Mouse (Mus musculus) CD4-positive helper T cell, adult 2 months (primary cell): Measurements from ENCODE around the gene Slc6a8.

Experiments used
- DNase-seq: peaks from one replicate; pipeline ENCODE4 v3.0.0-alpha.2; 2012; ENCODE audit warnings: low read depth, missing footprints, low spot score

The Slc6a8 gene

DNA sequence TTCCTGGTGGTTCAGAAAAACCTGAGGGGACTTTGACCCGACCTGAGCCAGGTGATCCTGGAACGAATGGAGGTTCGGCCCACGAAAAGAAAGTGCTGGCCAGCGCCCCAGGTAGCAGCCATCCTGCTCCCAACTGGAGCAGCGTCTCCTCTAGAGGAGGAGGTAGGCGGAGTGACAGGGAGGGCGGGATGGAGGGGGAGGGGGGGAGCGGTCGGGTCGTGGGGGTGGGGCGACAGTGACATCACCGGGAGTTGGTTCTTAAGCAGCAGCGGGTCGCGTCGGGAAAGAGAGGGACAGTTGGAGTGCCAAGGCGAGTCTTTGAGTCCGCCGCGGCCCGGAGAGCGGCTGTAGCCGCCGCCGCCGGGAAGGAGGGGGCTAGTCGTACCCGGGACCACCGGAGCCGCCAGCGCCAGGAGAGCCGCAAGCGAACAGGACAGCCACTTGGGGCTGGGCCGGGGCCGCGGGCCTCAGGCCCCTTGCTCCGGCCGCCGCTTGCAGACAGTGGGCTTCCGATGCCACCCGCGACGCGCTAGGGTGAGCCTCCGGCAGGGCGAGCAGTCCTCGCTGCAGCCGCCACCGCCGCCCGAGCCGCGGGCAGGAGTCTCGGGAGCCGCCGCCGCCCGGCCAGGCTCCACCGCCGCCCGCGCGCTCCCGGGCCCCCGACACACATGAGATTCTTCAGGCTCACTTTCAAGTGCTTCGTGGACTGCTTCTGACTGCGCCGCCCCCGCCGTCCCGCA lies at the start of gene Slc6a8:
TSS of gene Slc6a8 (plus strand) at position 272 of the 740 bp plus-strand sequence.
- peak; percentile 26 for DNase-seq

DNA sequence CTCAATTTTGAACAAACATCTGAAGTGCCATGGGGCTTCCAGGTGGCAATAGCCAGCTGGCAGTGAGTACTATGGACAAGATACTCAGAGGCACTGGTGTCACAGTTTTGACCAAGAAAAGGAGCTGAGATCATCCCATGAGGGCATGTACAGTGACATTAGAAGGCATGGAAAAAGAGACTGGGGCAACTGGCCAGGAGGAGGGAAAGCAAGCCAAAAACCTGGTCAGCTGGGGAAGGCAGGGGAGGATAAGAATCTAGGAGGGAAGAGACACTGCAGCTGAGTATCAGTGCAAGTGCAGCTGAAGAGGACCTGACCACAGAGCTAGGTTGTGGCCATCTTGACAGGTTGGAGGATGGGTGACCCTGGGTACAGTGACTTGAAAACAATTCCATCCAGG lies 46.0 kb upstream of the Slc6a8 start:
- no peak for DNase-seq

DNA sequence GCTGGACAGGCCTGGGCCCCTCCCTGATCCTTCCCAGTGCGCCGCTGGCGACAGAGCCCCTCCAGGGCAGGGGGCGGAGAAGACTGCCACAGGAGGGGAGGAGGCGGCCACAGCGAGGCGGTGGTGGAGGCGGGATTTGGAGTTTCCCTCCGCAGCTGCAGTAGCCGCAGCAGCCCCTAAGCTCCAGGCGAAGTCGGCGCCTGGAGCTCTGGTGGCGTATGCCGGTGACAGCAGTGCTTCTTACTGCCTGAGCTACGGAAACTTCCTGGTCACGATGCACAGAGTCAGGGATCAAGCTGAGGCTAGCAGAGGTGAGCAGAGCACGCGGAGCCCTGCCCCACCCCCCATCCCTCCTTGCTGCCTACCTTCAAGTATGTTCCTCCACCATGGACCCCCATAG lies 37.5 kb upstream of the Slc6a8 start:
- no peak for DNase-seq

DNA sequence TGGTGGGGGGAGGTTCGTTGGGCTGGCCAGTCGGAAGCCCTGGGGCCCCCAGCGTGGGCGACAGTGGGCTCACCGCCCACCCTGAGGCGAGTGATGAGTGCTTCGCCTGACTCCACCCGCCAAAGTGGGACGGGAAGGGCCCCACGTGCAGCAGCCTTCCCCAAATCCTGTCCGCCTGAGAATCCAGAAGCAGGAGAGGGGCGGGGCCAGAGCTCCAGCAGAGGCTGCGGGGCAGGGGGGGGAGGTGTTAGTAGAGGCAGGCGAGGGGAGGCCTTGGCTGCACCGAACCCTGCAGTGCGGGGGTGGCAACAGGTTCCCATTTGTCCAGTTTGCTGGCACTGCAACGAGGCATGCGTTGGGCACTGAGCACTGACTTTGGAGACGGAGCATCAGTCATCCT lies 35.5 kb upstream of the Slc6a8 start:
- DNase-seq: no peak

DNA sequence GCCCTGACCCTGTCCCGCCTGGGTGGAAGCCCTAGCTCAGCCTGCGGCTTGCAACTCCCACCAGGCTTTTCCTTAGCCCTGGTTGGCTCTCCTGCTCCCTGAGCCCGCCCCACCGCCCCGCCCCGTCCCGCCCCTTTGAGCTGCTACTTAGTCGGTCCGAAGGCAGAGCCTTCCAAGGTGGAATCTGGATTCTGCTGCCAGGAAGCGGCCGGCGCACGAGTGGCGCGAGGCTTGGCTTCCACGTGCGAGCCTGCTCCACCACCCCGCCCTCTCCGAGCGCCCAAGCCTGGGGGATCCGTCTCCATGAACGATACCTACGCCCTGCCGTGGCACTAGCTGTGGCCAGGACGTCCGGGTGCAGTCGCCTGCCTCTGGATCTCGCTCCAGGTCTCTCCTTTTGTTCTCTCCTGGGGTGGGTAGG lies 33.7 kb upstream of the Slc6a8 start, which contains the start of gene Dusp9:
TSS of gene Dusp9 (plus strand) at position 165 of the 421 bp plus-strand sequence.
- peak; percentile 27 for DNase-seq

DNA sequence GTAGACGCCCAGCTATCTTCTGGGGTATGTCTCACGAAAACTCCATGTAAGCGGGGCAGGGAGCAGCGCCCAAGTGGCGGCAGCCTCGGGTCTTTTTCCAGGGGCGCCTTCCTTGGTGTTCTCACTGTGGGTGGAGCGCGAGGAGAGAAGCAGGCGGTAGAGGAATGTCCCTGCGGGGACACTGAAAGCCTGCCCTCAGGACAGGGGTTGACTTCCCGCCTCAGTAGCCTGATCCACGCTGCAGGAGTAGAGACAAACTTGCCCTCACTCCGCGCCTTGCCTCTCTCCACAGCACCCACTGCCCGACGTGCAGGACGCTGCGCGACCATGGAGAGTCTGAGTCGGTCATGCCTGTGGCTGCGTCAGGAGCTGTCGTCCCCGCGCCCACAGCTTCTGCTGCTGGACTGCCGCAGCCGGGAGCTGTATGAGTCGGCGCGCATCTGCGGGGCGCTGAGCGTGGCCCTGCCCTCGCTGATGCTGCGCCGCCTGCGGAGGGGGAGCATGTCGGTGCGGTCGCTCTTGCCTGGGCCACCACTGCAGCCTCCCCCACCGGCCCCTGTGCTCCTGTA lies 33.0 kb upstream of the Slc6a8 start:
- DNase-seq: no peak

DNA sequence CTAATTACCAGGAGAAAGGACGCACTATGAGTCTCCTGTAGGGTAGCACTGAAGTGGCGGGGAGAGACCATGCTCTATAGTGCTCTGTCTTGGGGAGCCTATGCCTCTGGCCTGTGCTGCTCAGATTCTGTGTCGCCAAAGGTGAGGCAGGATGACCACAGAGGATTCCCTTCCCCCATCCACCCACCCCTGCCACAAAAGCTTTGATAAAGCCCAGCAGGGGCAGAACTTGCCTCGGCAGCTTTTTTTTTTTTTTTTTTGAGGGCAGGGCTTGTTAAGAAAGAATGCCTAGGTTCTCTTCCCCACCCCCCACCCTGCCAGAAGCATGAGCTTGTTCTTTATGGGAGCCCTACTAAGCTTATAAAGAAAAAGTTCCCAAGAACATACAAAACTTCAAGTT lies 27.8 kb upstream of the Slc6a8 start:
- DNase-seq: no peak

DNA sequence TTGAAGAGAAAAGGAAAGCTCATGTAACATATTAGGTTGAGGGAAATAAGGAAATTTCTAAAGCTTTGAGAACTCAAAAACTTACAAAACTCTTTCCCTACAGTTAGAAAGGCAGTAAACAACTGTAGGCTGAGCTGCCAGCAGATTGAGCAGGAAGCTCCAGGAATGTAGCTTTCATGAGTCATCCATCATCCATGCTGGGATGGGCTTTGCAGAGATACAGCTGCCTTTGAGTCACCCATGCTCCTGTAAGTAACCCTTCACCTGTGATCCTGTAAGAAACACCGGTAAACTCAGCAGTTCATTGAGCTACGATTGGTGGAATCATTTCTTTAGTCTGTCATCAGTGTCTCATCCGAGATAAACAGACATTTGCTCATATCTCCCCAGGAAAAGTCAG lies 22.1 kb upstream of the Slc6a8 start:
- no peak for DNase-seq

DNA sequence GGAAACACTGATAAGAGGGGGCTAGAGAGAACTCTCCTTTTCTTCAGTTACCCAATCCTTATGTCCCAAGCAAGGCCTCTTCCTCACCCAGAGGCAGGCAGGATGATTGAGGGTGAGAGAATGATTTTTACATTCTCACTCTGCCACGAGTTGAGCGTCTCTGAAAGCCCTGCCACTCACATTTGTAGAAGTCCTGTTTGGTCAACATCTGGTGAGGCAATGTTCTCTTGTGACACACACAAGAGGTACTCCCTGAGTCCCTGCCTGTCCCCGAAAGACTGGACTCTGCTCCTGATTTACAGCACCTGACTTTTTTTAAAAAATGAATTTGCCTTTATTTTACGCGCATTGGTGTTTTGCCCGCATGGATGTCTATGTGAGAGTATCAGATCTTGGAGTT lies 19.6 kb upstream of the Slc6a8 start:
- DNase-seq: no peak

DNA sequence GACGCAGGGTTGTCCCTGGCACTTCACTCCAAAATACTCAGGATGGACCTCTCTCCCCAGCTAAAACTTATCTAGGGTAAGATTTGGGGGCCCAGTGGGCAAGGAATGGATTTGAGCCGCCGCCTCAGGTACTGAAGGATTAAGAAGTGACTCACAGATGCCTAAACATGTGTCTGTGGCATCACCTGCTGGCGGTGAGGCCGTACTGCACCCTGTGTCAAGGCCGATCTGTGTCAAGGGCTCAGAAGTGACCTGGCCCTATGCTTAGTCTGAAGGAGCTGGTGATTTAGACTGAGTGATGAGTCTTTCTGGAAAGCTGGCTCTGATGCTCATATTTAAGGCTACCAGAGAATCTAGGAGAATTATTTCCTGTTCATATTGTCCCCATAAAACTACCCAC lies 18.8 kb upstream of the Slc6a8 start:
- DNase-seq: peak; percentile 47

DNA sequence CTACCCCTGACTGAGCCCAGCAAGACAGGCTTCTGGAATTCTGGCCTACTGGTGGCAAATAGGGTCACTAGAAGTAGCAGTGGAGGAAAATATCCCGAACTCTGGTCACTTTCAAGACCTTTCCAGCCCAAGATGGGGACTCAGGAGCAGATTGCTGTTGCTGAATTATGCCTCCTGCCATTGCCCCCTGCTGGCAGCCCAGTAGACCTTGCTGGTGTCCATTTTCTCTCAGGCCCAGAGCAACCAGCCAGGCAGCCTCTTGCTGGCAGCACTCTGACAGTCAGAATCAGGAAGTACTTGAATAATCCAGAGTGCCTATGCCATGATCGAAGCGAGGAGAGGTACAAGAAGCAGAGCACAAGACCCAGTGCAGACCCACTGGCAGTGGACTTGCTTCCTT lies 17.4 kb upstream of the Slc6a8 start:
- DNase-seq: no peak

DNA sequence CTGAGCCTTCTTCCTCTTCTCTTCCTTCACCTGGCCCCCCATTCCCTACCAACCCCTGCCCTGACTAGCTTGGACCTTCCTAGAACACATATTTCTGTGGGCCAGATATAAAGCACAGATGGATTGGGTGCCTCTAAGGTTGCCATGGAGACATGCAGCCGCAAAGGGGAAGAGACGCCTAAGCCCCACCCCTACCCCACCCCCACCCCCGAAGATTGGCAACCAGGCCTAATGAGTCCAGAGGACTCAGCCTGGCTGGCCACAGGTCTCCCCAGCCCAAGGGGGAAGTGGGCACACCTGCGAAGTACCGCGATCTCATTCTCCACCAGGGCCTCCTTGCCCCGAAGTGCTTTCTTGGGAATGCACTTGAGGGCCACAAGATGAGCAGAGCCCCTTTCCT lies 14.6 kb upstream of the Slc6a8 start:
- DNase-seq: no peak

DNA sequence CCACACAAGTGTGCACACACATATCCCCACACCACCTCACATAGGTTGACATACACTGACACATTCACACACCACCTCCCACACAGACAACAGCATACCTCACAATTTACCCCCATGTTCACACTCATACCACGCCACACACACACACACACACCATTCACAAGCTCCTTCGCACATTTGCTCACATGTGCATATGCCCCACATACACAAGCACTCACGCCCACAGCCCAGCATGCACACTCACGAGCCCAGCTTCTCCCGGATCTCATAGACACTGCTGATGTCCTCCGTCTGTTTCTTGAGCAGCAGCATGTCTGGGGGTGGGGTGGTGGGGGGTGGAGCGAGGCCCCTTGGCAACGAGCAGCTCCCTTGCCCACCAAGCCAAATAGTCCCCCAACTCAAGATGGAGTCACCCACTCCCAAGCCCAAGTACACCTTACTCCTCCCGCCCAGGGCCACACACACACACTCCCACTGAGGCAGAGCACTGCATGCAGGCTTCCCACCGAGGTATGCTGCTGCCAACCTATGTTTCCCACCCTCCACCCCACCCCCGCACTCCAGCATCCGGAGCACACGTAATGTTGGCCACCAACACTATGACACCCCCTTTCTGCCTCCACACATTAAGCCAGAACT lies 13.9 kb upstream of the Slc6a8 start:
- DNase-seq: no peak

DNA sequence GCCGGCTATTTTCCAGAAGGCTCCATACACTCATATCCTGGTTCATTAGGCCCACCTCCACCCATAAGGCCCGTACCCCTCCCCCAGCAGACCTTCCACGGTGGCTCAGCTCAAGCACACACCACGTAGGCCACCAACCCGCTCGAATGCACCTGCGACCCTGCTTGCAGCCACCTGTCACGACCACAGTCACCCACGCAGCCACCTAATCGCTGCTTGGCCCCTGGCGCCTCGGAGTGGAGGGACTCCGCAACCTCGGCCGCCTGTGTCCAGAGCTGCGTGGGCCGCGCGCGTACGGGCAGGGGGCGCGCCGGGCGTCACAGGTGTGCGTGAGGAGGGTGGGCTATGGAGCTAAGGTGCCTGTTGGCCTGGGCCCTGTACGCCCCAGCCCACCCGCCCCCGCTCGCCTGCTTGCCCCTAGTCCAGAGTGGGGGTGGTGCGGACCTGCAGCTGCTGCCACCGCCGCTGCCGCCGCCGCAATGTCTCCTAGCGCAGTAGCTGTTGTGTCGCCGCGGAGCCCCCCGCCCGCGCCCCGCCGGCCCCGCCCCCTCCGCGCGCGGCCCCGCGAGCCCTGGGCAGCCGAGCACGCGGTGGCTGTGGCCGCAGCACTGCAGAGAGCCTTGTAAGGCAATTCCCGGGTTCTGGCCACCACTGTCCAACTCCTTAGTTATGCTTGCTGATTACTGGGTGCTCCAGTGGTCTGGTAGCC lies 13.2 kb upstream of the Slc6a8 start, which contains the start of gene Pnck:
TSS of gene Pnck (minus strand) at position 543 of the 709 bp plus-strand sequence.
- no peak for DNase-seq

DNA sequence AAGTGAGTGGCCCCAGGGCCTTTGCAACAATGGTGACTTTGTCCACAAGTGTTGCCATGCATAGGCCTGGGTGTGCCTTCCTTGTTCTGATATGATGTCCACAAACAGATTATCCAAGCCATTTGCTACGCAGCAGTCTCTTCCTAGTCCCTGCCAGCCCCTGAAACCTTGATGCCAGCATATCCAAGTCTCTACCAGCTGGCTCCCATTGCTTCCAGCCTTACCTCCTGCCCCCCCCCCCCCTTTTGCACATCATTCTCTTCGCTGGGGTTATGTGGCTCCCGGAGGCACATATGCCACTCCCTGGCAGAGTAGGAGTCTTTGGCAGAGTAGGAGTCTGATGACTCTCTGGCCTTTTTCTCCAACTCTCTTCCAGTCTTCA lies 12.7 kb upstream of the Slc6a8 start:
- DNase-seq: no peak

DNA sequence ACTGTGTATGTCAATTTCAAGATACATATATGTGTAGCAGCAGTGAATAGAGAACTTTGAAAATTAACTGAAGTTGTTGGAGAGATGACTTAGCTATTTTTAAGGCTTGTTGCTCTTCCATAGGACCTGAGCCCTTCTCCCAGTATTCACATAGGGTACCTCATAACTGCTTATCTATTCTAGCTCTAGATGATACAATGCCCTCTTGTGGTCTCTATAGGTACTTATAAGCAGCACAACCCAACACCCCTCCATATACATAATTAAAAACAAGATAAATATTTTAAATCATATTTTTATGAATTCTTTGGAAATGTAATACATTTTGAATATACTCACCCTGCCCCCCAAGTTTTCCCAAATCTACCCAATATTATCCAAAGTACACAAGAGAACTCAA lies 9.8 kb upstream of the Slc6a8 start:
- no peak for DNase-seq

DNA sequence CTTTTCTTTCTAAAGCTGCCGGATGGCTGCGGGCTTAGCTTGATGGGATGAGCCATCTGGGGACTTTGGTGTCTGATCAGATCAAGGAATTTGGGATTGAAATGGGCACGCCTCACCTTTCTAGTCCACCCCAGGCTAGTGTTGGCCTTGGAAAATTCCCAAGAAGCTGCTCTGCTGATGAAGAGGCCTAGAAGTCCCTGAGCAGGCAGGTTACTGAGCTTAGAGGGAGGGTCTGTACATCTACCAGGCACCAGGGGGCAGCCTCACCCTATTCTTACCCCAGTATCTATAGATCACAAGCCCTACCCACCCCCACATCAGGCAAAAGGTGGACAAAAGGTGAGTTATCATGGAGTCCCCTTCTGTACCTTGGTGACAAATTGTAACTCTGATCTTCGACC lies 919 bp upstream of the Slc6a8 start:
- DNase-seq: peak; percentile 74

DNA sequence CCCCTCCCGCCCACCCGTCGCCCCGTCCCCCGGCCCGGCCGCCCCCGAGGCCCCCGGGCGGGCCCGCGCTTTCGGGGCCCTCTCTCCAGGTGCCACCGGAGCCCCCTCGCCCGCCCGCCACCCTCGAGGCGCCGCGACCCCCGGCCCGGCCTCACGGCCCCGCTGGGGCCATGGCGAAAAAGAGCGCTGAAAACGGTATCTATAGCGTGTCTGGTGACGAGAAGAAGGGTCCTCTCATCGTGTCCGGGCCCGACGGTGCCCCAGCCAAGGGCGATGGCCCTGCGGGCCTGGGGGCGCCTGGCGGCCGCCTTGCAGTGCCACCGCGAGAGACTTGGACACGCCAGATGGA lies 643 bp downstream of the Slc6a8 start:
- DNase-seq: no peak

DNA sequence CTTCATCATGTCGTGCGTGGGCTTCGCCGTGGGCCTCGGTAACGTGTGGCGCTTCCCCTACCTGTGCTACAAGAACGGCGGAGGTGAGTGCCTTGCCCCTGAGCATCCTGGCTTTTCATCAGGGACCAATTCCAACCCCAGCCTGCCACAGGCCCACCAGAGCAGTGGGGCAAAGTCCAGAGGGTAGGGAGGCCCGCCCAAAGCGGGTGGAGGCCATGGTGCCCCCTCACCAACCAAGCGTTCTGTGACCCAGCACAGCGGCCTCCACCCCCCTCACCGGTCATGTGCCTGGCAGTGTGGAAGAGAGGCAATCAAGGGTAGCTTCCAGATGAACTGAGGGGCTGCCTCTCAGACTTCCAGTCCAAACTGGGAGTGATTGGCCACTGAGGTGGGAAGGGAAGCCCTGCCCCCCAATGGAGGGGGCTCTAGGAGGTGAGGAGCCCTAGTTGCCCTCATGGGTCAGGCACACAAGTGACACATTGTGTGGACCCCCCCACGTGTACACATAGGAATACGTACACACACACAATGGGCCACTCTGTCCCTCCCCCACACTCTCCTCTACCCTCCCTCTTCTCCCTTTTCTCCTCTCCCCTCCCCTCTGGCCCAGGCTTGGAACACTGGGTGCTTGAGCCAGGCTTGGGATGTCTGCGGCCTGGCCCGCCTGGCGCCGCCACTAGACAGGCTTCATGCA lies 1.2 kb downstream of the Slc6a8 start:
- DNase-seq: no peak

DNA sequence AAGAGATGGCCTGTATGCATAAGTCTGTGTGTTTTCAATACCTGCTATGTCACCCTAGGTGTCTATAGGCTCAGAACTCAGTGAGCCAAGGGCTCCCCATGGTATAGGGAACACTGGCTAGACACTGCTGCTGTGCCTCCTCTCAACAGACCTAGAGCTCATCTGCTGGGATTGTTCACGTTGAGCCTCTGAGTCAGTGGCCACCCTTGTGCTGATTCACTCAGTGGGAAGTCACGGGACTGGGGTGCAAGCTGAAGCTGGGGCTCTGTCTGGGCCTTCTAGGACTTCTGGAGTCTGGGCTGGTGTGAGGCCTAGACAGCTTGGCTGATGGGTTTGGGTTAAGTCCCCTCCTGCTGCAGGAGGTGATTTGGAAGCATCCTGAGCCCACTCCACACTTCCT lies 2.3 kb downstream of the Slc6a8 start:
- no peak for DNase-seq

DNA sequence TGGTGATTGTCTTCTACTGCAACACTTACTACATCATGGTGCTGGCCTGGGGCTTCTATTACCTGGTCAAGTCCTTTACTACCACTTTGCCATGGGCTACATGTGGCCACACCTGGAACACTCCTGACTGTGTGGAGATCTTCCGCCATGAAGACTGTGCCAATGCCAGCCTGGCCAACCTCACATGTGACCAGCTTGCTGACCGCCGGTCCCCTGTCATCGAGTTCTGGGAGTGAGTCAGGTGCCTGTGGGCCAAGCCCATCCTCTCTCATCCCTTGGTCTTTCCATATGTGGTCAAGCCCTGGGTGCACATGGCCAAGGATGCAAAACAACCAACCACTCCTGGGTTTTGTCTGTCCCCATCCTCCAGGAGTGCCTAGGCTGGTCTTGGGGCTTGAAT lies 3.7 kb downstream of the Slc6a8 start:
- no peak for DNase-seq

DNA sequence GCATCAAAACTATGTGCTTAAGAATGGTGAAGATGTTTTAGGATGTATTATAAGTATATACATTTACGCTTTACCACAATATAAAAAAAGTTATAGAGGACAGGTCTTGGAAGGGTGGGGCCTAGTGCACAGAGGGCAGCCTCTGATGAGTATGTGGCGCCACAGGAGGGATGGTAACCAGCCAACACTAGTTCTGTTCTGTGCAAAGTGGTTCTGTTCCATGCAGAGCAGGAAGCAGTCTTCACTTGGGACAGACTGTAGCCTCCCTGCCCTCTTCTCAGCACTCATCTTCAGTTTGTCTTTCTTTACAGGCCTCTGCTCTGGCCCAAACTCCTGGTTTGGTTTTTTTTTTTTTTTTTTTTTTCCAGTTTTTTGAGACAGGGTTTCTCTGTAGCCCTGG lies 11.2 kb downstream of the Slc6a8 start:
- DNase-seq: no peak
